Mouse (Mus musculus): ENCODE data around the gene Atp6v1g1. TPM values are rescaled to one million over a fixed set of nuclear protein-coding genes. Genes with fewer than 3 reads are reported as not detected.

Atp6v1g1 gene
- polyA plus RNA-seq, 1 experiment from 2014 or later, result 287 TPM

GRCm38 (mm10) chr4:63550908-63551307, 6.3 kb downstream of the Atp6v1g1 start:
- Histone ChIP-seq H3K27ac (no peak overlapping the region), H3K9me3 (replicated peaks) (no peaks in the 10 kb centered on the region), H3K4me3 (replicated peaks) (no peak overlapping the region), H3K36me3 (peaks cover 70% of the 10 kb centered on the region), H3K4me2 (no peak overlapping the region), H3K27me3 (no peaks in the 10 kb centered on the region), H3K9ac (no peak overlapping the region), H3K4me1 (peaks cover 23% of the 10 kb centered on the region)
- 97% methylated on average over 3 of the region's 3 CpGs for WGBS
- no peak for ATAC-seq (replicated peaks; ENCODE audit: low FRiP score)

DNA sequence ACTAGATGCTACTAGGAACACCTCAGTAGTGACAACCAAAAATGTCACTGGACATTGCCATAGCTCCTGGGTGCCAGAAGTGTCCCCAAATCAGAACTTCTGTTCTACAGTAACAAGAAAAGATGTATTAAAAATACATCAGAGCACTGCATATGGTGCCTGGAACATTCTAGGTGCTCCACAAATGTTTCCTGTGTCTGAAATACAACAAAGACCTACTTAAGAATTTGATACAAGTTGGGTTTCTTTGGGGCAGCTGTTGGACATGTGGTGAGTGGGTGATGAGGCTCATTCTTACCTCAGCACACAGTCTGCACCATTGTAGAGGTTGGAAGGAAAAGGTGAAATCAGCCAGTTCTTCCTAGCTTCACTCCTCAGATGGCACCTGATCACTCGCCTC, 8.3 kb downstream of the Atp6v1g1 start:
- Histone ChIP-seq H3K36me3 (peaks cover 70% of the 10 kb centered on the region), H3K27me3 (no peaks in the 10 kb centered on the region), H3K4me3 (replicated peaks) (no peak overlapping the region), H3K9me3 (replicated peaks) (no peaks in the 10 kb centered on the region), H3K4me2 (no peak overlapping the region), H3K4me1 (peaks cover 18% of the 10 kb centered on the region), H3K9ac (no peak overlapping the region), H3K27ac (no peak overlapping the region)
- 95% methylated on average over 1 of the region's 1 CpGs for WGBS
- no peak for ATAC-seq (replicated peaks; ENCODE audit: low FRiP score)

- no peak overlapping the region for H3K27ac ChIP-seq
- H3K4me2 ChIP-seq, result no peak overlapping the region
- no peak overlapping the region for H3K4me3 ChIP-seq (replicated peaks)
- H3K27me3 ChIP-seq, result no peaks in the 10 kb centered on the region
- H3K9ac ChIP-seq, result no peak overlapping the region
- peaks cover 60% of the 10 kb centered on the region for H3K36me3 ChIP-seq
- peaks cover 24% of the 10 kb centered on the region for H3K4me1 ChIP-seq
- H3K9me3 ChIP-seq (replicated peaks), result no peaks in the 10 kb centered on the region
- WGBS, result 72% methylated on average over 4 of the region's 4 CpGs
- ATAC-seq (replicated peaks; ENCODE audit: low FRiP score), result no peak
Observed at GRCm38 (mm10) chr4:63553789-63554576, 9.4 kb downstream of the Atp6v1g1 start.

DNA sequence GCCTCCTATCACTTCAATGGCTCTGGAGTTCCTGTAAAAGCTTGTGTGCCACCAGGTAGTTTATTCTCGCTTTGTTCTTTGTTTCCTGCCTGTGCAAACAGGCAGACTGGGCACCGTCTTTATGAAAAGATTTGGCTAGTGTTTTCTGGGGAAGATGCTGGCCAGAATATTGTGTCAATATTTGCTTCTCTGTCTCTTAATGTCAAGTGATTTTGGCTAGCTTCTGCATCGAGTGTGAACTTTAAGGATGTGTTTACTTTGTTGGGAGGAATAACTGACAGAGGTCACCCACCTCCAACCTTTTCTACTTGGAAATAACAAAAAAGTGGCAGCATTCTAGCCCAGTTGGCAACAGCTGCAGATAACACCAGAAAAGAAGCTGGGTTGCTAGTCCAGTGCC, 10.0 kb downstream of the Atp6v1g1 start:
- Histone ChIP-seq H3K9ac (no peak overlapping the region), H3K27me3 (no peaks in the 10 kb centered on the region), H3K4me3 (replicated peaks) (no peak overlapping the region), H3K36me3 (peaks cover 54% of the 10 kb centered on the region), H3K27ac (no peak overlapping the region), H3K4me2 (no peak overlapping the region), H3K4me1 (peaks cover 30% of the 10 kb centered on the region), H3K9me3 (replicated peaks) (no peaks in the 10 kb centered on the region)
- WGBS, result 73% methylated on average over 3 of the region's 3 CpGs
- ATAC-seq (replicated peaks; ENCODE audit: low FRiP score), result no peak

GRCm38 (mm10) chr4:63555111-63555510, 10.5 kb downstream of the Atp6v1g1 start:
- H3K27me3 ChIP-seq, result no peaks in the 10 kb centered on the region
- no peak for ATAC-seq (replicated peaks; ENCODE audit: low FRiP score)
- 97% methylated on average over 2 of the region's 2 CpGs for WGBS

GRCm38 (mm10) chr4:63556665-63557064, 12.1 kb downstream of the Atp6v1g1 start:
- Histone ChIP-seq H3K9me3 (replicated peaks) (no peaks in the 10 kb centered on the region), H3K4me1 (peaks cover 48% of the 10 kb centered on the region), H3K27me3 (no peaks in the 10 kb centered on the region), H3K27ac (peak overlapping the region; percentile 54; the same call in 1 of the 2 replicates), H3K36me3 (peaks cover 39% of the 10 kb centered on the region), H3K4me3 (replicated peaks) (no peak overlapping the region), H3K4me2 (no peak overlapping the region), H3K9ac (no peak overlapping the region)
- ATAC-seq (replicated peaks; ENCODE audit: low FRiP score), result no peak
- 62% methylated on average over 5 of the region's 5 CpGs for WGBS

More at GRCm38 (mm10) chr4:63555111-63555510, 10.5 kb downstream of the Atp6v1g1 start:
- Histone ChIP-seq H3K4me1 (peaks cover 35% of the 10 kb centered on the region), H3K27ac (no peak overlapping the region), H3K9me3 (replicated peaks) (no peaks in the 10 kb centered on the region), H3K36me3 (peaks cover 52% of the 10 kb centered on the region), H3K9ac (no peak overlapping the region), H3K4me3 (replicated peaks) (no peak overlapping the region), H3K4me2 (no peak overlapping the region)

GRCm38 (mm10) chr4:63557124-63558059, 12.8 kb downstream of the Atp6v1g1 start:
- WGBS, result 33% methylated on average over 16 of the region's 16 CpGs
- peak; percentile 37 for ATAC-seq (replicated peaks; ENCODE audit: low FRiP score)
- no peak overlapping the region for H3K4me3 ChIP-seq (replicated peaks)
- H3K27ac ChIP-seq, result peak overlapping the region; percentile 54
- H3K27me3 ChIP-seq, result no peaks in the 10 kb centered on the region
- H3K36me3 ChIP-seq, result peaks cover 32% of the 10 kb centered on the region
- H3K9me3 ChIP-seq (replicated peaks), result no peaks in the 10 kb centered on the region
- H3K4me2 ChIP-seq, result 0 out of 2 replicates have a peak overlapping the region, but pooled peaks have one; percentile 88
- peaks cover 51% of the 10 kb centered on the region for H3K4me1 ChIP-seq
- no peak overlapping the region for H3K9ac ChIP-seq

DNA sequence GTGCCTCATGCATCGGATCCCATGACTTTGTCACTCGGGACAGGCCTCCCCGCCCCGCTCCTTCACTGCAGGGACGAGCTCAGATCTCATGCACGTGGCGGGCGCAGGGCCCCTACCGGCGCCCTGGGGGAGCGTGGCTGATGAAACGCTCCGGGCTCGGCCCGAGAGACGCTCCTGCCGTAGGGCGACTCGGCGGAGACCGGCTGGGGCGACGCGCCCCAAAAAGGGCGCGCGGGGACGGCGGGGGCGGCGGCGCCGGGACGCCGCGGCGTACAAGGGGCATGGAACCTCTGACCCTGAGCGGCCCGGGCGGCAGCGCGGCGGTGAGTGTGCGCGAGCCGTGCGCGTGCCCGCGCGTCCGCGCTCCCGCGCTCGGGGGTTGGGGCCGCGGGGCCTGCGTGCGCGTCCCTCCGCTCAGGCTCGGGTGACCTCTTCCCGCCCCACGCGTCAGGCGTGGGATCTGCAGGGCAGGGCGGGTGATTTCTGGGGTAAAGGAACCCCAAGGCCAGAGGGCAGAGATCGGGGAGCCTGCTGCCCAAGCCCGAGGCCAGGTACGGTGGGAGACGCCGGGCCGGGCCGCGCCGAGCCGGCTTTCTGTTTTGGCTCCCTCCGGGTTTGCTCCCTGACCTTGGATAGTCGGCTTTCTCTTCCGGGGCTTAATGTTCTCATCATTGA, 14.0 kb downstream of the Atp6v1g1 start, which contains the start of gene Tmem268:
Gene Tmem268 (plus strand): TSS at position 375 of the 675 bp plus-strand sequence.
- under 1% methylated on average over 80 of the region's 81 CpGs for WGBS
- H3K9me3 ChIP-seq (replicated peaks), result no peaks in the 10 kb centered on the region
- peak within 1 kb of the TSS; percentile 71 for H3K27ac ChIP-seq
- peak; percentile 76 for ATAC-seq (replicated peaks; ENCODE audit: low FRiP score)
- peaks cover 51% of the 10 kb centered on the region for H3K4me1 ChIP-seq
- peak within 1 kb of the TSS; percentile 88 for H3K4me2 ChIP-seq
- H3K4me3 ChIP-seq (replicated peaks), result peak within 1 kb of the TSS; percentile 69
- peaks cover 22% of the 10 kb centered on the region for H3K36me3 ChIP-seq
- H3K27me3 ChIP-seq, result no peaks in the 10 kb centered on the region
- H3K9ac ChIP-seq, result peak within 1 kb of the TSS; percentile 76

GRCm38 (mm10) chr4:63559127-63559697, 14.6 kb downstream of the Atp6v1g1 start:
- peaks cover 15% of the 10 kb centered on the region for H3K36me3 ChIP-seq
- ATAC-seq (replicated peaks; ENCODE audit: low FRiP score), result peak; percentile 7; the same call in 1 of the 2 replicates
- H3K27me3 ChIP-seq, result no peaks in the 10 kb centered on the region
- WGBS, result 36% methylated on average over 9 of the region's 9 CpGs
- 0 out of 2 replicates have a peak overlapping the region, but pooled peaks have one; percentile 71 for H3K27ac ChIP-seq
- no peaks in the 10 kb centered on the region for H3K9me3 ChIP-seq (replicated peaks)
- peak overlapping the region; percentile 76 for H3K9ac ChIP-seq
- H3K4me3 ChIP-seq (replicated peaks), result peak overlapping the region; percentile 69
- H3K4me1 ChIP-seq, result peaks cover 51% of the 10 kb centered on the region
- H3K4me2 ChIP-seq, result peak overlapping the region; percentile 88

- Histone ChIP-seq H3K27ac (no peak overlapping the region), H3K4me2 (no peak overlapping the region)
- WGBS, result 84% methylated on average over 8 of the region's 8 CpGs
Observed at GRCm38 (mm10) chr4:63560079-63560478, 15.5 kb downstream of the Atp6v1g1 start.

More at GRCm38 (mm10) chr4:63560079-63560478, 15.5 kb downstream of the Atp6v1g1 start:
- no peaks in the 10 kb centered on the region for H3K27me3 ChIP-seq
- no peak overlapping the region for H3K4me3 ChIP-seq (replicated peaks)
- no peak for ATAC-seq (replicated peaks; ENCODE audit: low FRiP score)
- H3K36me3 ChIP-seq, result peaks cover 7% of the 10 kb centered on the region
- no peak overlapping the region for H3K9ac ChIP-seq
- no peaks in the 10 kb centered on the region for H3K9me3 ChIP-seq (replicated peaks)
- H3K4me1 ChIP-seq, result peaks cover 51% of the 10 kb centered on the region

All from kidney, embryonic 15.5 days (tissue).